Mouse (Mus musculus) natural killer cell, adult 2 months (primary cell): ENCODE results near the gene Dixdc1.

ENCODE experiments used
- DNase-seq, 2 experiments: peaks; one replicate each; pipeline ENCODE4 v3.0.0; 2022; ENCODE audit warnings: low spot score in 2 of 2

Dixdc1 gene

DNA sequence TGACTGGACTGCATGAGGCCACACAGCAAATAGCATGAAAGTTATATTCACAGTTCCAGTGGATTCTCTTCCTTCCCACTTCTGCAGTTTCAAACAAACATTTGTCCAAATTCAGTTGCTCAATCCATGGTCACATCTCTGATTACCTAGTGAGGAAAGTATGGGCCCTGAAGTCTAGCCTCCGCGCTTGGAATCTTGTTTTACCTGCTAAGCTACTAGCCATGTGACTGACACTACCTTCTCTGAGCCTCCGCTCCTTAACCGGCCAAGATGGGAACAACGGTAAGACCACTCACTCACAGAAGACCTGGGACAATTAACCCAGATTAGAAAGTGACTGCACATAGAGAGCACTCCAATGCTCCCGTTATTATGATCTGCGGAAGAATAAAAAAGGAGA is 6.5 kb upstream of the Dixdc1 start:
- DNase-seq = no peak

DNA sequence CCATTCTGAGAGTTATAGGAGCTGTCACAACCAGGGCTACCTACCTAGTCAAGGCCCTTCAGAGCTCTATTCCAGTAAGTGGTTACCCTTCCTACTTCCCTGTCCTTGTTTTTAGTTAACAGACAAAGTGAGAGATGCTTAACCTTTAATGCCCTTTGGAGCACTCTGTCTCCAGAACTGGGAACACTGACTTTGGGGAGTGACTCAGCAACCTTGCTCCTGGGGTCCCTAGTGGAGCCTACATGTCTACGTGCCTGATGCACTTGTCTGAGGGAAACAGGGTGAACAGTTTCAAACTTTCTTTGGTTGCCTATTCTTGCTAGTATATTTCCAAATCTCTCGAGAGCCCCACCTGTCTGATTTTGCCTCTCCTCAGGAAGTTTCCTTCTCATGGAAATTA is 3.4 kb upstream of the Dixdc1 start:
- DNase-seq = no peak

DNA sequence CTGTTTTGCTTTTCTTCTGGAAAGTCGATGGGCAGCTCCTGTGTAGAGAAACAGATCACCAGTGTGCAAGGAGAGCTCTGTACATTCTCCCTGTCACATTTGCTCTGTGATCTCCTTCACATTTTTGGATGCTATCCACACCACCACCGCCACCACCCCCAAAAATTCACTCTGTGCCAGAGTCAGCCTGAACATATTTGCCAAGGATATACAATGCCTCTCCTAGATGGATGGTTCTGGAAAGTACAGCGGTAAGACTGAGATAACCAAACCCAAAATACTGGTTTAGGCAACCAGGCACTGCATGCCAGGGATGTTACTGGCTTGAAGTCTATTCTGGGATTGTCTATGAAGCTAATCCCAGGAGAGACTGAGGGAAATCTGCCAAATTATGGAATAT is 2.9 kb upstream of the Dixdc1 start:
- DNase-seq = no peak

DNA sequence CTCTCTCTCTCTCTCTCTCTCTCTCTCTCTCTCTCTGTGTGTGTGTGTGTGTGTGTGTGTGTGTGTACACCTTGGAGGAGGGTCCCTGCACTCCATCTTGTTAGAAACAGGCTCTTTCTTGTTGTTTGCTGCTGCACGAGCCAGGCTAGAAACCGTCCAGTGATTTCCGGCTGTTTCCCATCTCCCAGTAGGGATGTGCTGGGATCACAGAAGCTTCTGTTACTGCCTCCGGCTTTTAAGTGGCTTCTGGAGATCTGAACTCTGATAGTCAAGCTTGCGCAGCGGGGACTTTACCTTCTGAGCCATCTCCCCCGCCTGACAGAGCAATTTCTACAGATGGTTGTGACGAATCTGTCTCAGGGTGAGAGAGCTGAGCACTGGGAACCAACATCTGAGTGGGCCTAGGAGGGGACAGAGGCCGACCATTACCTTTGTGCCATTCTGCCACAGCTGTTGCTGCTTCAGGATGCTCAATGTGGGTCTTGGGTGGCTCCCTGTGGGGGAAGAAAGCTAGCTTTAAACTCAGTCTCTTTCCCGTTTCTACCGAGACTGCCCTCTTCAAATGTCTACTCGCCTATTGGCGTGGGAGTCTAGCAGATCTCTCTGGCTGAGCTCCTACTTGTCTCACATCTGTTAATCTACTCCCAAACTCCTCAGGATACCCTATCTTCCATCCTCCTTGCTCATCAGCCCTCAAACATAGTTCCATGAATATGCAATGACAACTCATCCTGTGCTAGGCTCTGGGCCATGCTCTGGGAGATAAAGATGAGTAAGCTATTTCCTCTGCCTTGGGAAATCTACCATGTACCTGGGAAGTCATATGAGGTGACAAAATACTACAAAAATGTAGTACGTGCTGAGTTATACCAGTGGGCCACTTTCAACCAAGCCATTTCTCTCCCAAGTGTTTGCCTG is 1.8 kb upstream of the Dixdc1 start:
- DNase-seq = no peak

DNA sequence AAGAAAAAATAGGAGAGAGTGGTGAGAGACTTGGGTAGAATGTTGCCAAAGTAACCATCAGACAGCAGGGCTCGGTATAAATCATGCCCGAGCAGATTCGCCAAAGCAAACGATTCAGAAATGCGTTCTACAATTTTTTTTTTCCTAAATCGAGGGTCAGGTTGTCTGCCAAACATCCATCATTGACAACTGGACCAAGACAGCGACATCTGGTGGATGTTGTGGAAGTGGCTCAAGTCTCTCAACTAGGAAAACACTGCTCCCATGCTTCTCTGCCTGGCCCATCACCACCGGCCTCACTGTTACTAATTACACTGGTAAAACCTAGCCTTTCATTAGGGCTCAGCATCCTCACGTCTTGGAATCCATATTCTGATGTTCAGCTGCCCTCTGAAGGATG is 4.3 kb downstream of the Dixdc1 start:
- DNase-seq = peak; percentile 23 to 28

DNA sequence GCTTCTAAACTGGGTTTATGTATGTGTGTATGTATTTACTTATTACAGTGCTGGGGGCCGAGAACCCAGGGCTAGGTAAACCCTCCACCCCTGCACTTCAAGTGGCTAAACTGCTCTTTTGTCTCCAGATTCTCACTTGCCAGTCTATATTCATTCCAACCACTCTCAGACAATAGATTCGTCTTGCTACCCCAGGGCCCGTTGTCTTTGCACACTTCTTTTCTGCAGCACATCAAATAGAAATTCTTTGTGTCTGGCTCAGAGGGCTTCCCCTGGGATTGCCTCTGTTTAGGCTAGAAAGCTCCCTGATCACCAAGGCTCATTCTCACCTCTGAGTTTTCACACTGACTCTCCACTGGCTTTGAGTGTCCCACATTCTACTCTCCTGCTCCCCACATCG is 6.8 kb downstream of the Dixdc1 start:
- DNase-seq = peak in 1 of 2 experiments; percentile 2

DNA sequence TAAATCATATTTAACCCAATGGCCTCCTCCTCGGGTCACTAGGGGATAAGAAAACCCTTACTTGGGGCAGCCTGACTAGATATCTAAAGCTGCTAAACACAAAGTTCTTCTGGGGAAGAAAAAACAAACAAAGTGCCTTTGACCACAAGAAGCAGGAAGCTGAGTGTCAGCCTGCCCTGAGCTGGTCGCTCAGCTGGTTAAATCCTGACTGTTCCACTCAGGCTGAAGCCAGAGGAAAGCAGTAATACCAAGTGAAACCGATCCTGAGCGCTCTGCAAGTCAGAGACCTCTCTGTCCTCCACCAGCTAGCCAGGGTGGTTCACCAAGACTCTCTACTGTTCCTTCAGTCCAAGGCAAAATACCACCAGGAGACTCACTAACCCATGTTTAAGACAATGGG is 9.7 kb downstream of the Dixdc1 start:
- no peak for DNase-seq

DNA sequence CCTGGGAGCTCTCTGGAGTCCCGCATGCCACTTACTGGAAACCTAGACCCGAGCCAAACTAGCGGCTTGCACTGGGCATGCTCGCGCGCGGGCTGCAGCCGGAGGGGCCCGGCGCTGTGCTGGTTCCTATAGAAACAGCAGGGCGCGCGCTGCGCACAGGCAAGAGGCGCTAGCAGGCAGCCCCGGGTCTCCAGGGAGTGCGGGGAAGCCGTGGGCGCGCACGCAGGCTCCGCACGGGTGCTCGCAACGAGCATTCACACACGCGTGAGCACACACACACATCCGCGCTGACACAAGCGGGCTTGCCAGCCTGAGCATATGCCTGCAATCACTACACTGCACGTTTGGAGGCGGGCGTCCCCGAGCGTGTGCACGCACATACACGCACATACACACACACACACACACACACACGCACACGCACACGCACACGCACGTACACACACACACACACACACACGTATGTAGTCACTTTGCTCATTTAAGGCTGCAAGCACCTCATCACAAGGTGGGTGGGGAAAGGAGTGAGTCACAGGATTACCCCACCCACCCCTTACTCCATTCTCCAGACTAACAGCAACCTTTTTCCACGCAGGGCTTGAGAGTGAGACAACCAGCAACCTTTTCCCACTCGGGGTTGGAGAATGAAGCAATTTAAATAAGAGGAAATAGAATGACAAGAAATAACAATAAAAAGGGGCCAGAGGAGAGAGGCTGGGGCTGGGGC is 11.2 kb downstream of the Dixdc1 start:
- DNase-seq = peak; percentile 14 to 39

DNA sequence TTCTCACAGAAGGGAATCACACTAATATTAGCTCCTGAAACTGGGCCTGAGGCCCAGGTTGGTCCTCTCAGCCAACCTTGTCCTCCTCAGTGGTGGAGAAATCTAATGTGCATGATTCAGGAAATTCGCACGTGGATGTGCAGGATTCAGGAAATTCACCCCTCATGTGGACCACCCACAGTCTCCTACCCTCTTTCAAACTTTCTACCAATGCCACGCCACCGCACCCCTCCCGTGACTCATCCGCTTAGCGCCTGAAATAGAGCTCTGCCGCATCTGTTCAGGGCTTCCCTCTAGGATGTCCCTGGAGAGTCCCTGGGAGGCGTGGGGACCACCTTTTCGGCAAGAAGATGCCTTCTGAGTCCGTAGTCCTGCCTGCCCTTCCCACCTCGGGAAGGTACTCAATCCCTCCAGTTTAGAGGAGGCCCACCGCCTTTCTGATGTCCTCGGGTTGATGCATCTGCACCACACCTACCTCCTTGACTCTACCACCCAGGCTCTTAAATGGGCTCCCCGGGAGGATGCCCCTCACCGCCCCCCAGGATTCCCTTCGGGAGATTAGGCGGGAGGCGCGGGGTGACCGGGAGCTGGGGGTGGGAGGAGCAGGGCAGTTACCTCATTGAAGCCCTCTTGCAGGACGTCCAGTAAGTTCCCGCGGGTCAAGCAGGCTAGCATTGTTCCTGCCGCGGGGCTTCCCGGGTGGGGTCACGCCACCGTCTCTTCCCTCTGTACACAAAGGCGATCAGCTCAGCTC is 12.0 kb downstream of the Dixdc1 start:
- DNase-seq = no peak

DNA sequence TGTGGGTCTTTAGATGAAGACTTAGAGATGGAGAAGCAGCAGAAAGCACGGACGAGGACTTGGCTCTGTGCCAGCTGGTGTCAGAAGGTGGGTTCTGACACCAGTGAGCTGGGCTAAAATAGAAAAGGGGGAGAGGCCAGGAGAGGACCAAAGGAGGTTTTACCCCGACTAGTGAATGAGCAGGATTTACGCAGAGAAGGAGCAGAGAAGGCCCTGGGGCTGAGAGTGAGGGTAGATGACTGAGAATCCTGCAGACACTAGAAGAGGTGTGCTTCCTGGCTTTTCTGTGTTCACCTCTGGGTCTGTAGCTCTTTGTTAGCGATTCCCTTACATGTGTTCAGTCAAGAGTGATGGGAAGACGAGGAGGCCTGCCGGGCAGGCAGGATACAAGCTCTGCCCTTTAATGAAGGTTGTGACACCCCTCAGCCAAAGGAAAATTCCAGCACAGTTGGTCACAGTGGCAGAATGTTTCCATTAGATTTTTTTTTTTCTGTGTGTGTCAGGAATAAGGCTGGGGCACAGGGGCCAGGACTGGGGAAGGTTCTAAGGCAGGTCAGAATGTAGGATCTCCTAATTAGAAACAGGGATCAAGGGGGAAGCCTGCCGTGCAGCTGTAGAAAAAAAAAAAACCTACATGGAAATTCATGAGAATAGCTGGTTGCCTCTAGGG is 13.3 kb downstream of the Dixdc1 start:
- no peak for DNase-seq

DNA sequence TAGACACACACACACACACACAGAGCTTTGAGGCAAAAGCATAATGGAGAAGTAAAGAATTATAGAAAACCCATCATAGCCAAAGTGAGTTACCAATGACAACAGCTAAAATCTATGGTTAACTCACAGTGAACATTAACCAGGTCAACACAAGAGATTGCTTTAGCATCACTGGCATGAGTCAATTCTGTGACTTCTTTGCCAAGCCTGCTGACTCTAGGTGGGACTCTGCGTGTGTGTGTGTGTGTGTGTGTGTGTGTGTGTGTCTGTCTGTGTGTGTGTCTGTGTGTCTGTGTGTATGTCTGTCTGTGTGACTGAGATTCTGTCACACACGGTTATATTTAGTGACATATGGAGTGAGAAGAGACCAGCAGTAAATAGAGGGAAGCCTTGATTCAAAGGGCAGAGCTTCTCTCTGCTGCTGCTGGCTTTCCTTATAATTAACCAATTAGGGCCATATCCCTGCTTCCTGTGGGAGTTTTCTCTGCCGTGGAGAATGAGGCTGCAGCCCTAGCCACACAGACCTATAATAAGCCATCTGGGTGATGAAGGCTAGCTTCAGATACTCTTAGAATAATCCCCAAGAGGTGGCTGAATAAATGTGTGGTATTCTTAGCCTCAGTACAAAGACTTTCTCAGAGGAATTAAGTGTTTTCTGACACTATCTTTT is 14.5 kb downstream of the Dixdc1 start:
- DNase-seq = no peak

DNA sequence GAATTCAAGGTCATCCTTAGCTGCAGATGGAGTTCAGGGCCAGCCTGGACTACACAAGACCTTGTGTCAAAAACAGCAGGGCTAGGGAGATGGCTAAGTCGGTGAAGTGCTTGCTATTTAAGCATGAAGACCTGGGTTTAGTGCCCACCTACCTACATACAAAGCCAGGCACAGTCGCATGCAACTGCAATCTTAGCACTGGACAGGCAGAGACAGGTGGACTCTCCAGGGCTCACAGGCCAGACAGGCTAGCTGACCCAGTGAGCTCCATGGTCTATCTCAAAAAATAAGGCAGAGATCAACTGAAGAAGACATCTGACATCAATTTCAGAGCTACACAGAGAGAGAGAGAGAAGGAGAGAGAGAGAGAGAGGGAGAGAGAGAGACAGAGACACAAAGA is 15.2 kb downstream of the Dixdc1 start:
- no peak for DNase-seq

DNA sequence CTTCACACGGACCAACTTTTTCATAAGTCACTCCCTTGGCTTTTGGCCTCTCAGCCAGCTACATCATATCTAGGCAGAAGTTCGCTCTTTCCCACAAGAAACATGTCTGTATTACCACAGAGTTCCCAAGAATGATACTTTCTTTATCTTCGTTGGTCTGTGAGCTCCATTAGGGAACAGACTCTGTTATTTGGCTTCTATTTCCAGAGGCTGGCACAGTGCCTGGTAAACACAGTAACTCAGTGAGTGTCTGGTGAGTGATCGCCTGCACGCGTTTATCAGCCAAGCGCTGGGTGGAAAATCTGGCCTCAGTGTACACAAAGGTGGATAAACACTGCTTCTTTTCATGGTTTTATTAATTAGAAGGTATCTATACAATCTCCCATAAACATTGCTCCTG is 15.9 kb downstream of the Dixdc1 start:
- no peak for DNase-seq

DNA sequence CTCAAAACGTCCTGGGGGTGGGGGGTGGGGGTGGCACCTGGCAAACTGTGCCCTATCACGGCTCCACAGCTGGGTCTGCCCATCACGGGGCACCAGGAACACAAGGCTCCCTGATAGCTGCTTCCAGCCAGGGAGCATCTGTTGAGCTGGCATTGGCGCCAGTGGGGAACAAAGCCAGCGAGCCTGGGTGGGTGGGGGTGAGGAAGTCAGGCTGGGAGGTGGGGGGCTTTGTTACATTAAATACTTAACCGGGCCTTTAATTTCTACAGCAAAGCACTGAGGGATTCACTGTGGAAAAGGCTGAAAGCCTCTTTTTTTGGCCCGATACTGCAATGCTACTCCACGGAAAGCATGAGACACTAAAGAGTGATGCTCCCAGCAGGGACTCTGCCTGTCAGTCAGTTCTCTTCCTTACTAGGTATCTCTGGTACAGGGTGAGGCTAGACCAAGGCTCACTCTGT is 16.8 kb downstream of the Dixdc1 start:
- DNase-seq = no peak

DNA sequence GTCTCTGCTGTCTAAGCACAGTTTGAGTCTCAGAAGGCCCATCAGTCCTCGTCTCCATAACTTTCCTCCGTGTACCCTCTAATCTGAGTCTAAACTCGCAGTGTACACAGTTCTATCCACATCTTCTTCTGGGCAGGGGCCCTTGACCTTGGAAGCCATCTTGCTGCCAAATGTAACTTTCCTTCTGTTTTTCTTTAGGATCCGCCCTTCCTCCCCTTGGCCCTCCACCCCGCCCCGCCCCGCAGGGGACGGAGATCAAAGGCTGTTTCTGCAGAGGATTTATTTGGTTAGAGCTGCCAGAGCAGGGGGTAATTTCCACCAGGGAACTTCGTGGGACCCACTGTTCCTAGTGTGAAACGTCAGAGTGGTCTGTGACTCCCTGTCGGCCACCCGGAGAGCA is 18.3 kb downstream of the Dixdc1 start:
- no peak for DNase-seq

DNA sequence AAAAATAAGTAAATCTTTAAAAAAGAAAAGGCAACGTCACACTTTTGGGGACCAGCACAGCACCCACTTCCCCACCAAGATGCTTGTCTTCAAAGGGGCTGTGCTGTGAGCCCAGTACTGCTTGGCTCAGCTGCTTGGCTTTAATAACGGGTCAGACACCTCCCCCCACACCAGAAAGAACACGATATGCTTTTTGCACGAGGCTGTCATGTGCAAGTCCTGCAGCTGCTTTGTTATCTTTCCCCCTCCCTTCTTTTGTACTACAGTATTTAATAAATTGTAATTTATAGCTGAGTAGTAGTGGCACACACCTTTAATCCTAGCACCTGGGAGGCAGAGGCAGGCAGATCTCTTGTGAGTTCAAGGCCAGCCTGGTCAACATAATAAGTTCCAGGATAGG is 20.4 kb downstream of the Dixdc1 start:
- DNase-seq = no peak

DNA sequence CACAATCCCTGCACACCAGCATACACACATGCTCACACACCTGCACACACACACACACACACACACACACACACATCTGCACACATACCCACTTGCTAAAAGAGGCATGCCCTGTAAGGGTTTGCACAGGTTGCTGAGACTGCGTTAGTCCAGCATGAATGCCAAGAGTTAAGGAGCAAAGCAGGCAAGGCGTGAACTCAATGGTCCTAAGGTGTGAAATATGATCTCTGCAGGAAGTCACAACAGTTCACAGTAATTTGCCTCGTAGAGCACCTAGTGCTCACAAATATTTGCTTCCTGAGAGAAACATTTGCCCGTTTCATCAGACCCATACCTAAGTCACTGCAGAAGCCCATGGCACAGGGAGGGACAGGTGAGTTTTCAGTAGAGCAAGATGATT is 25.1 kb downstream of the Dixdc1 start:
- no peak for DNase-seq

DNA sequence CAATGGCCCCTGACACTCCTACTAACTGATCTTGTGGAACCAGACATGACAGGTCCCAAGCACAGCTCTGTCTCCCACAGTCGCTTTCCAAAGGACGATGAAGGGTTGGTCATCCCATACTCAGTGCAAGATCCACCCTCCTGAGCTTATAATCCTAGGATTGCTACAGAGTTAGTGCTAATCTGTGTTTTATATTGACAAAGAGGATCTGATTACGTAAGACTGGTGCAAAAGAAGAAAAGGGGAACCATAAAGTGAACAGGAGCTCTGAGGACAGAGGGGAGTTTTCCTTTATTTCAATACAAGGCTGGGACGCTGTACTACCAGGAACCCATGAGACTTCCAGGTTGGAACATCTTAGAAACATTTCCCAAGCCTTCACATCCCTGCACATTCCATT is 28.0 kb downstream of the Dixdc1 start:
- no peak for DNase-seq

DNA sequence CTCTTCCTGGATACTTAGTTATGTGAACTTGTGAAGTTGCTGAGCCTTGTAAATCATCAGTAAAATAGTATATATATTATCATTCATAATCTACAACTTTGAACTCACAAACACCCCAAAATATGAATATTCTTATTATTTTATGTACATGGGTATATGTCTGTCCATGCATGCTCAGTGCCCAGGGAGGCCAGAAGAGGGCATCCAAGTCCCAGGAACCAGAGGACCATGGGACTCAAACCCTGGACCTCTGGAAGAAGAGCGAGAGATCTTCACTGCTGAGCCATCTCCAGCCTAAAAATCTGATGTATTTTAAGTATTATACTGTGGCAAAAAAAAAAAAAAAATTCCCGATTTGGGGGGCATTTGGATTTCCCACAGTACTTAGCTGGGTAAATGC is 30.2 kb downstream of the Dixdc1 start:
- no peak for DNase-seq

DNA sequence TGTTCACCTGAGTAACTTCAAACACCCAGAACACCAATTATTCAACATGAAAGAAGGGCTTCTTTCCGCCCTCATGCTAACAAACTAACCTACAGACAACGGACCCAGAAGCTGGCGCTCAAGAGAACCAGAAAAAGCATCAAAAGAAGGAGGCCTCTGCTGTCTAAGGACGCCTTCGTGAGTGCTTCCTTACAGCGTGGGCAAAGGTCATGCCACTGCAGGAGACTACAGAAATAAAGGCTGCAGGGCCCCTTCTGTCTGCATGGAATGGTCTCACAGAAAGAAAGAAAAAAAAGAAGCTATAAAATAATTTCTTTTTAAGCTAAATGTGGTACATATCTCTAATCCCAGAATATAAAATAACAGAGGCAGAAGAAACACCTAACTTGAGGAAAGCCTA is 34.4 kb downstream of the Dixdc1 start:
- DNase-seq = no peak
